Mouse (Mus musculus) cerebellum, adult 2 months (tissue): ENCODE measurements around the gene Vcam1.

Experiments
- CTCF ChIP-seq: fragments of 200-500 bp; IDR thresholded peaks from 2 replicates; pipeline ENCODE4 v1.5.1; 2011; ENCODE audit warnings: low read depth, mild to moderate bottlenecking, control low read depth, low read length, moderate library complexity, borderline replicate concordance; ENCODE audit not compliant: insufficient read depth
- POLR2A ChIP-seq: fragments of 200-500 bp; IDR thresholded peaks from 2 replicates; pipeline ENCODE4 v1.6.1; 2011; ENCODE audit warnings: low read length, control low read depth, borderline replicate concordance; ENCODE audit not compliant: insufficient read depth

DNA sequence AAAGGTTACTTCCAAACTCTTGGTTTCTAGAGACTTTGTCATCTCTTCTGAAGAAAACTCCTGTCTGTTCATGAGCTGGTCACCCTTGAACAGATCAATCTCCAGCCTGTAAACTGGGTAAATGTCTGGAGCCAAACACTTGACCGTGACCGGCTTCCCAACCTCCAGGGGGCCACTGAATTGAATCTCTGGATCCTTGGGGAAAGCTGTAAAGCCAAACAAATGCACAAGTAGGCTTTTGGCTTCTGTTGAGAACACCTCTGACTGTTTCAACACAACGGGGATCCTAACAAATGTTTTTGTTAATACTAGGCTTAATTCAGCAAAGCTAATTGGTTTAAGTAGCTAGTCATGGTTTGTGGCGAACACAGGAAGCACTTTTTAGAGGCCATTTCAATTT lies 3.4 kb downstream of the Vcam1 start:
- no peak for TF ChIP-seq POLR2A
- no peak for TF ChIP-seq CTCF
